Mouse (Mus musculus): Measurements from ENCODE around the gene Gm17662.

The Gm17662 gene

DNA sequence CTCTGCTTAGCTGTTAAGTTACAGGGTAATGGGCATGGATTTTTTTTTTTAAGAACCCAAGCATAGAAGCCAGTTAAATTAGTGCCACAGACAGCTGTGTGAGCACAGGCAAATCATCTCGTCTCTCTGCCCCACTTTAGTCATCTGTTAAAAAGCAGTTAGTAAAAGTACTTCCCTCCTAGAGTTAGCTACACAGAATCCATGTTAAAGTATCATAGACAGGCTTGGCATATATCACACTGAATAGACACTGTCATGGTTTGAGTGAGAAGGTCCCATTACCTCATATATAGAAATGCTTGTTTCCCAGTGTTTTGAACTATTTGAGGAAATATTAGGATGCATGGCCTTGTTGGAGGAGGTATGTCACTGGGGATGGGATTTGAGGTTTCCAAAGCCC, at the start of gene Gm17662:
Gene Gm17662 (plus strand): TSS at position 301 of the 400 bp plus-strand sequence.
- peak; percentile 78 for DNase-seq (ENCODE audit: low read depth, low spot score)

GRCm38 (mm10) chr4:104810710-104811286, 46.3 kb upstream of the Gm17662 start:
- no peak for DNase-seq (ENCODE audit: low read depth, low spot score)

DNA sequence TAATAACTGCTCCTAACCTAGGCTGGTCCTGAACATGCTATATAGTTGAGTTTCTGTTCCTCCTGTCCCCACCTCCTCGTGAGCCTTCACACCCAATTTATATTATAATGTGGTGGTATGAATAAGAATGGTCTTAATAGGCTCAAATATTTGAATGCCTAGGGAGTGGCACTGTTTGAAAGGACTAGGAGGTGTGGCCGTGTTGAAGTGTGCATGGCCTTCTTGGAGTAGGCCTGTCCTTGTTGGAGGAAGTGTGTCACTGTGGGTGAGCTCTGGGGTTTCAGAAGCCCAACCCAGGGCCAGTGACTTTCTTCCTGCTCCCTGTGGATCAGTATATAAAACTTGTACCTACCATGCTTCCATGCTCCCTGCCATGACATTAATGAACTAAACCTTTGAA, 43.5 kb upstream of the Gm17662 start:
- DNase-seq (ENCODE audit: low read depth, low spot score): no peak

- no peak for DNase-seq (ENCODE audit: low read depth, low spot score)
Observed at GRCm38 (mm10) chr4:104816519-104817232, 40.5 kb upstream of the Gm17662 start.

DNA sequence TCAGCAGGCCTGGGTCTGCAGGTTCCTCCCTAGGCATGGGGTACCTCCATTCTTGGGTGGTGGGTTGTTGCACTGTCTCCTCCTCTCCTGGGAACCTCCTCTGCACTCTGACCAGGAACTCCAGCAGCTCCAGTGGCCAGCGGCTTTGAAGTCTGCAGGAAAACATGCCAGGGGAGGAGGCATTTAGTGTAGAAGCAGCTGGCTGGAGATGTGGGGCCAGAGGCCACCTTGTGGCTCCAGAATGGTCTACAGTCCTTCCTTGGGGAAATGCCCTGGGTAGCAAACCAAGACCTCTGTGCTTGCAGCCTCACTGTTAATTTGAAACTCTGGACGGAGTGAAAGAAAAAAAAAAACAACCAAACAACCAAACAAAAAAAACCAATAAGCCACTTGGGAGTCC, 39.6 kb upstream of the Gm17662 start:
- no peak for DNase-seq (ENCODE audit: low read depth, low spot score)

- no peak for DNase-seq (ENCODE audit: low read depth, low spot score)
Observed at GRCm38 (mm10) chr4:104818986-104819385, 38.1 kb upstream of the Gm17662 start.

- no peak for DNase-seq (ENCODE audit: low read depth, low spot score)
Observed at GRCm38 (mm10) chr4:104819891-104820290, 37.2 kb upstream of the Gm17662 start.

- no peak for DNase-seq (ENCODE audit: low read depth, low spot score)
Observed at GRCm38 (mm10) chr4:104823597-104824101, 33.5 kb upstream of the Gm17662 start.

DNA sequence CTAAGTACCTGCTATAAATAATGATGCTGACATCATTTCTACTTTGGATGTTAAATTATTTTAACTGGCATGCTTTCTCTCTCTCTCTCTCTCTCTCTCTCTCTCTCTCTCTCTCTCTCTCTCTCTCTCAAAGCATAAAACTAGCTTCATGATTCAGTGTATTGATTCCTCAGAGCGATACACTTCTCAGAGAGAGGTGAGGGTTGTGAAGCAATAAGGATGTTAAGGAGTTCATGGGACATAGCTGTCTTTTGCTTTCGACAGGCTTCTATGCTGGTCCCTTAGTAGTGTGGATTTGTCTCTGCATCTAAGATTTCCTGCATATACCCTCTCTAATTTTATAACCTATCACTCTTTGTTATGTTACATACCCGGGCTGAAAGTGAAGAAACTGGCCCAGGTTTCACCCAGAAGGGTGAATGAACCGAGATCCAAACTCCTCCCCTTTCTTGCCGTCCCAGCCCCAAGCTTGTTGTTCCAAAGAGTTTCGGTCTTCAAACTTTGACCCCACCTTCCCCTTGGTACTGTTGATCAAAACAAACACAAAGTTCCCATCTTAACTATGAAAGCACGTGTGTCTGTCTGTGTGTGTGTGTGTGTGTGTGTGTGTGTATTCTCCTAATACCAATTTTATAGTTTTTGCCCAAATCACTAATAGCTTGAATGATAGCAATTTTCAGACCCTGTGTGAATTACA, 32.6 kb upstream of the Gm17662 start:
- DNase-seq (ENCODE audit: low read depth, low spot score): no peak

DNA sequence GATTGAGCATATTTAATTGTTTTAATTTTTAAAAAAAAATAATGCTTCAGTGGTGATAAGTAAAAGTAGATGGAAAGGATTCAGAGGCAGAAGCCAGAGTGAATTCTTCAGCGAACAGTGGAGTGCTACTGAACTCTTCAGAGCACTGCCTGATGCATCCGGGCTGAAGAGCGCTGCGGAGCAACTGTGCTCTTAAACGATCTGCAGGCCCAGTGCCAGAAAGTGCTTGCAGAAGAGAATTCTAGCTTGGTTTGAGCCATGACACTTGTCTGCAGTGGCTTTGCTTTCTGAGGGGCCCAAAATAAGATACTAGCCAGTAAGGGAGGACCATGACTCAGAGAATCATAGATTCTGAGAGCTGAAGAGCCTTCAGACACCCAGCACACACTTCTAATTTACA, 28.2 kb upstream of the Gm17662 start:
- no peak for DNase-seq (ENCODE audit: low read depth, low spot score)

DNA sequence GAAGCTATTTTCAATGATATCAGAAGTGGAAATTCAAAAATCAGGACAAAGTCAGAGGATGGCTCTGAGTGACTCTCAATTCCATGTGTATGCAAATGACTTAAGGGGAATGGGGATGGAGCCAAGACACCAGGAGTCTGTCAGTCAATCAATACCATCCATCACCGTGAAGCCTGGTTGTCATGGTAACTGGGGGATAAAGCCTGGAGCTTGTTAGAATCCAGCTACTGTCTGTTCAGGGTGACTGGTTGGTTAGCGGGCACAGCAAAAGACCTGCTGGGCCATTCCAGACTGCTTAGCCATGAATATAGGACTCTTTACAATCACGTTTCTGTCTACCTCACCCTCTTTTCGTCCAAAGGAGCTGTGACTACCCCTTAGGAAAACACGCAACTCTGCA, 22.0 kb upstream of the Gm17662 start:
- no peak for DNase-seq (ENCODE audit: low read depth, low spot score)

DNA sequence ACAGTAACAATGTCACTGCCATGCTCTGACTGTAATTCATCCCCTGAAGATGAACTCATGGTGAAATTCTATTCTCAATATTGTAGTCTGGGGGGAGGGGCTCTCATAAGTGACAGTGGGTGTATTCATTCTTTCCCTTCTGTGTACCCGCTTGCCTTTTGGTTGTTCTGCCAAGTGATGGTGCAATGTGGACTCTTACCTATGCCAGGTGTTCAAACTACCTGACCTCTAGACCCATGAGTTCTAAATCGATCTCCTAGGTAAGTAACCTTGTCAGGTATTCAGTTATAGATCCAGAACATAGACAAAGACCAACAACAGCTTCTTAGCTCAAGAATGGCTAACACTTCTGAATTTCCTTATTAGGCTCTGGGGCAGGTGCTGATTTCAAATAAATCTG, 18.8 kb upstream of the Gm17662 start:
- DNase-seq (ENCODE audit: low read depth, low spot score): no peak

- DNase-seq (ENCODE audit: low read depth, low spot score): no peak
Observed at GRCm38 (mm10) chr4:104842204-104842603, 14.9 kb upstream of the Gm17662 start.

- DNase-seq (ENCODE audit: low read depth, low spot score): no peak
Observed at GRCm38 (mm10) chr4:104843546-104843945, 13.6 kb upstream of the Gm17662 start.

DNA sequence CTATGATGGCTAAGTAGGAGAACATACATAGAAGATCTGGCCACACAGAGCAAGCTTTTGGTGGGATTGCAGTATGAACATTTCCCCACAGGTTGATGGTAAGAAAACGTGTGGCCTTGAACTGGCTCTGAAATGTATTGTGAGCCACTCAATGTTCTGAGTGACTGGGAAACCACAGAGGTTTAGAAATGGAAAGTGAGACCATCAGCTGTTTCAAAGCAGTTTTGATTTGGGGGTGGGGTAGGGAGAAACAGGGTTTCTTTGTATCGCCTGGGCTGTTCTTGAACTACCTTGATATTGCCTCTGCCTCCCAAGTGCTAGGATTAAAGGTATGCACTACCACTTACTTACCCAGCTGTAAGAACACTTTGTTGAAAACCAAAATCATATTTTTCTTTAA, 1.9 kb upstream of the Gm17662 start:
- peak; percentile 55 for DNase-seq (ENCODE audit: low read depth, low spot score)

DNA sequence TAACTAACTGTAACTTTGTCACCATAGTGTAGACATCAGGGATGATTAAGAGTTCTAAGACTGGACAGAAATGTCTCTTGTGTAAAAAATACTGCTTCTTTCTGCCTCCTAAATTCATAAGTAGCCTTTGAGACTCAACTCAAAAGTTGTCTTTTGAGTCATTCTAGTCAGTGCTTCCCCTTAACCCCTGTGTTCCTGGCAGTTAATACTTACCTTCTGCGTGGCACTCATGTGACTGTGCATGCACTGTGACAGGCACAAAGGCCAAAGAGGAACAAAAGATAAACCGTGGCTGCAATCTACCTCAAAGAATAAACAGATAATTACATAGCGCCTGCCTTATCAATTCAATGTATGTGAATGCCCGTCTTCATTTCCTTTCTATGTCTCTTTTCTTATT, 694 bp downstream of the Gm17662 start:
- DNase-seq (ENCODE audit: low read depth, low spot score): peak; percentile 90

GRCm38 (mm10) chr4:104861241-104861640, 4.1 kb downstream of the Gm17662 start:
- peak; percentile 90 for DNase-seq (ENCODE audit: low read depth, low spot score)

DNA sequence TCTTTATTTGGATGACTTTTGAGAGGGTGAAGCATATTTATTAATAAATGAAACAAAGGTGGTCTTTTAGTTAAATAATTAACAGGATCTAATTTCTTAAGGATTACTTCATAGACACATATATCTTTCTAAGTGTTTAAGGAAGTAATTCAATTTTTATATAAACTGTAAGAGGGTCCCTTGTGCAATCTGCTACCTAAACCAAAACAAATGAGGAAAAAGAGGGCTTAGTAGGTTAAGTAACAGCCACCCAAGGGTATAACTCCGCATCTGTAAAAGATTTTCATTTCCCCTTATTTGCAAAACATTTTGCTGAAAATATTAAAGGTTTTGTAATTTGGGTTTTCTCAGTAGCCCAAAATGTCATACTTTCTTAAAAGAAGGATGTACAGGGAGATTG, 7.3 kb downstream of the Gm17662 start:
- DNase-seq (ENCODE audit: low read depth, low spot score): no peak

- DNase-seq (ENCODE audit: low read depth, low spot score): no peak
Observed at GRCm38 (mm10) chr4:104869581-104869980, 12.5 kb downstream of the Gm17662 start.

GRCm38 (mm10) chr4:104870196-104870595, 13.1 kb downstream of the Gm17662 start:
- DNase-seq (ENCODE audit: low read depth, low spot score): no peak

DNA sequence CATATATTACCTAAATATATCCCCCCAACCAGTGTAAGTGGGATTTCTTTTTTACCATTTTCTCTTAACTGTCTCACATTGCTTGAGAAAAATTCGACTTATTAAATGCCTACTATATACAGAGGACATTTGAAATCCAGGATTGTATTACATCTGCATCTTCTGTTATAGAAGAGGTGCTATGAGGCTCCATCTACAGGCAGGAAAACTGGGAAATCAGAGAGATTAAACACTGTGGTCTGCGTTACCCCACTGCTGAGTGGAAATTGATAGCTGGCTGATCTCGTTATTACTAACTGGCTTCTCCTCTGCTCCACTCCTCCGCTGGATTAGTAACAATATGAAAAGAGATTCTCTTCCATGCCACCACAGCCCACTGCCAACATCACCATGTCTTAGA, 18.7 kb downstream of the Gm17662 start:
- DNase-seq (ENCODE audit: low read depth, low spot score): no peak

DNA sequence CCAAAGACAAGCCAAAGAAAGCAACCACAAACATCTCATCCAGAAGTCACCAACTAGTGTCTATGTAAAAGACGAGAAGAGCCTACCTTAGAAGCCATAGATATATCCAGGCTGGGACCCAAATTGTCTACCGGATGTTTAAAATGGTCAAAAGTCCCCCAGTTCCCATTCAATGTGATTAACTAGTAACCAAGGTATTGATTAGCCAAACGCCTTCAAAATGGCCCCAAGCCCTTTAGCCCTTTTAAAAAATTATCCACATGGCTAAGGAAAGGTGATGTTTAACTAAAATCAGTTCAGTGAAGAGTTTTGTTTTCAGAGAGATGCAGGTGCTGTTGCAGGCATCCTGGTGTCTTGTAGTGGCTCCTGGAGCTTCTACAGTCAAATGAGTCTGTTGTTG, 19.2 kb downstream of the Gm17662 start, which contains the start of gene C8a:
Gene C8a (minus strand): TSS at position 76 of the 400 bp plus-strand sequence.
- DNase-seq (ENCODE audit: low read depth, low spot score): no peak

GRCm38 (mm10) chr4:104887486-104887885, 30.4 kb downstream of the Gm17662 start:
- DNase-seq (ENCODE audit: low read depth, low spot score): no peak
